Mouse (Mus musculus) heart, adult 2 months (tissue): ENCODE data around the gene Gmnn.

Experiments
- CTCF ChIP-seq: fragments of 200-600 bp; IDR thresholded peaks from 2 replicates; pipeline ENCODE4 v1.8.1; 2022; ENCODE audit warnings: antibody characterized with exemption, mild to moderate bottlenecking, moderate library complexity
- EP300 ChIP-seq: fragments of 200-500 bp; IDR thresholded peaks from 2 replicates; pipeline ENCODE4 v1.6.1; 2011; ENCODE audit warnings: low read depth, low read length, control low read depth; ENCODE audit not compliant: insufficient read depth
- POLR2A ChIP-seq: fragments of 200-500 bp; IDR thresholded peaks from 2 replicates; pipeline ENCODE4 v1.6.1; 2011; ENCODE audit warnings: mild to moderate bottlenecking, low read depth, low read length, control low read depth; ENCODE audit not compliant: insufficient read depth

GRCm38 (mm10) chr13:24709656-24710396, 51.9 kb downstream of the Gmnn start:
- TF ChIP-seq POLR2A (no peak), CTCF (no peak), EP300 (no peak)
